Mouse (Mus musculus) hindbrain, embryonic 12.5 days (tissue): Measurements from ENCODE around the gene Psmf1. TPM values are rescaled to one million over a fixed set of nuclear protein-coding genes. Genes with fewer than 3 reads are reported as not detected.

Source experiments
- ATAC-seq: fragments of 200-750 bp; cut with Nextera tagmentation; 2 replicates; pipeline ENCODE4 v1.8.0; 2017; ENCODE audit warnings: moderate TSS enrichment; ENCODE audit not compliant: low FRiP score
- H3K27ac ChIP-seq: fragments of 300-500 bp; sonication (generic); 2 replicates; pipeline ENCODE4 v1.5.1; 2016; ENCODE audit warnings: mild to moderate bottlenecking
- H3K27me3 ChIP-seq: fragments of 300-500 bp; sonication (generic); 2 replicates; pipeline ENCODE4 v1.6.1; 2016; ENCODE audit warnings: mild to moderate bottlenecking
- H3K36me3 ChIP-seq: fragments of 300-500 bp; sonication (generic); 2 replicates; pipeline ENCODE4 v1.6.1; 2016; ENCODE audit warnings: mild to moderate bottlenecking
- H3K4me1 ChIP-seq: fragments of 300-500 bp; sonication (generic); 2 replicates; pipeline ENCODE4 v1.6.1; 2016
- H3K4me2 ChIP-seq: fragments of 300-500 bp; sonication (generic); replicated peaks from 2 replicates; pipeline ENCODE4 v1.6.1; 2016; ENCODE audit warnings: mild to moderate bottlenecking
- H3K4me3 ChIP-seq: fragments of 300-500 bp; sonication (generic); 2 replicates; pipeline ENCODE4 v1.5.1; 2016; ENCODE audit warnings: mild to moderate bottlenecking
- H3K9ac ChIP-seq: fragments of 300-500 bp; sonication (generic); 2 replicates; pipeline ENCODE4 v1.6.1; 2016; ENCODE audit warnings: mild to moderate bottlenecking, moderate library complexity
- H3K9me3 ChIP-seq: fragments of 300-500 bp; sonication (generic); replicated peaks from 2 replicates; pipeline ENCODE4 v1.6.1; 2016; ENCODE audit warnings: mild to moderate bottlenecking
- WGBS: fragments of 180-500 bp; shearing (Covaris S2); methylation state at CpG from one replicate; pipeline ENCODE4 v1.1.7; 2016; 5-methylcytosine and 5-hydroxymethylcytosine counted together
- polyA plus RNA-seq: library from polyadenylated mRNA; unstranded; fragments of >200 nt; fragmentation: Nextera tagmentation; extraction: Ambion mirVana; gene quantifications from 2 replicates; pipeline ENCODE4 v1.2.1, GENCODE M21; 2016

Gene Psmf1
- polyA plus RNA-seq = 45.2 and 47.9 TPM in 2 replicates

DNA sequence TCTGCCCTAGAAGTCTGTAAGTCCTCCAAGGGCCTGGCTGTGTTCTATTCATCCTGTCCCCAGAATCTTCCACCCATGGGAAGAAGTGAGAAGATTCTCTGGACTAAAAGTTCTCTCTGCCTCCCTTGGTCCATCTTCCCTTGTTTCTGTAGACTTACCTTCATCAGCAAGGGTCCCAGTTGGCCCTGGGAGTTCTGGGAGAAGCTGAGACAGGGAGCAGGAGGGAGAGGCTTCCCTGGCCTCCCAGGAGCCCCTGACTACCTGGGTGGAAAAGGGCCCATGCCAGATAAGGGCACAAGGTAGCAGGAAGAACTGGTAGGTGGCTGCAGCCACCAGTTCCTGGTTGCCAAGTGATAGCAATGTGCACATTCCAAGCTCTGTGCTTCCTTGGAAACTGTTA, at the start of gene Psmf1:
Psmf1 (minus strand) TSS at position 342 of the 400 bp plus-strand sequence.
- Histone ChIP-seq H3K27me3 (peaks cover 10% of the 10 kb centered on the region; the same call in 1 of the 2 replicates), H3K4me2 (no peak within 1 kb of the TSS), H3K9me3 (no peaks in the 10 kb centered on the region), H3K4me3 (no peak within 1 kb of the TSS), H3K4me1 (peaks cover 21% of the 10 kb centered on the region), H3K36me3 (no peaks in the 10 kb centered on the region), H3K9ac (no peak within 1 kb of the TSS), H3K27ac (no peak within 1 kb of the TSS)
- ATAC-seq = no peak

- Histone ChIP-seq H3K9me3 (no peaks in the 10 kb centered on the region), H3K4me2 (no peak overlapping the region), H3K27ac (no peak overlapping the region), H3K36me3 (no peaks in the 10 kb centered on the region), H3K9ac (no peak overlapping the region), H3K27me3 (no peaks in the 10 kb centered on the region), H3K4me3 (no peak overlapping the region), H3K4me1 (no peaks in the 10 kb centered on the region)
- ATAC-seq = no peak
- WGBS = 64% methylated on average over 5 of the region's 5 CpGs
Measured at GRCm38 (mm10) chr2:151791156-151791555, 47.2 kb upstream of the Psmf1 start.

GRCm38 (mm10) chr2:151790169-151790568, 46.2 kb upstream of the Psmf1 start:
- no peaks in the 10 kb centered on the region for H3K36me3 ChIP-seq
- no peaks in the 10 kb centered on the region for H3K27me3 ChIP-seq
- no peak overlapping the region for H3K27ac ChIP-seq
- H3K9ac ChIP-seq = no peak overlapping the region
- WGBS = 62% methylated on average over 7 of the region's 7 CpGs
- H3K4me3 ChIP-seq = no peak overlapping the region
- no peak for ATAC-seq
- H3K4me1 ChIP-seq = no peaks in the 10 kb centered on the region
- H3K9me3 ChIP-seq = no peaks in the 10 kb centered on the region
- no peak overlapping the region for H3K4me2 ChIP-seq

DNA sequence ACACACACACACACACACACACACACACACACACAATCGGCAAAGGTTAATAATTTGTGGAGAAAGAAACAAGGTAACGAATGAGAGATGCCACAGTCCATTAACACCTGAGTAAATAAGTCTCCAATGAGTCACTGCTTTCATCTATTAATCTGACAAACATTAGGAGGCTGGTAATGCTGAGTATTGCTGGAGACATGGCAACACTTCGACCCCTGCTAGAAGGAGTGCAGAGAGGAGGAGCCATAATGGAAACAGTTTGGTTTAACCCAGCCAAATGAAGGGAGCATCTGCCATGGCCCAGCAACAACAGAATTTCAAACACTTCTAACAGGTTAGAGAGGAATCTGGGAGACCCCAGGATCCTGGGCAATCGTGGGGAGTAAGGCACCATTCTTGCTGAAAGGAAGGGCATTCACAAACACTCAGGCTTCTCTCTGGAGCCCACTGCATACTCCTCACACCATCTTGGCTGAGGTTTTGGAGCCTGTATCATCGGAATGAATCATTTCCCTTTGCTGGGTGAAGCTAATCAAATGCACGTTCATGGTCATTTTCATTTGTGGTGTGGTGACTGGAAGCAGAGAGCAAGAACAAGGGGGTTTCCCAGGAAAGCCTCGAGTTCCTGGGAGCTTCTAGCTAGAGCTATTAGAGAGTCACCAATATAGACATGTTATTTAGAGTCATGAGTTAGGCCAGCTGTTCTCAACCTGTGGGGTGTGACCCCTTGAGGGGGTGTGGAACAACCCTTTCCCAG, 44.4 kb upstream of the Psmf1 start:
- 85% methylated on average over 7 of the region's 7 CpGs for WGBS
- no peak overlapping the region for H3K27ac ChIP-seq

GRCm38 (mm10) chr2:151783493-151783892, 39.5 kb upstream of the Psmf1 start:
- no peak overlapping the region for H3K27ac ChIP-seq
- ATAC-seq = no peak
- H3K4me3 ChIP-seq = no peak overlapping the region
- no peaks in the 10 kb centered on the region for H3K9me3 ChIP-seq
- no peaks in the 10 kb centered on the region for H3K36me3 ChIP-seq
- H3K9ac ChIP-seq = no peak overlapping the region
- 95% methylated on average over 2 of the region's 2 CpGs for WGBS
- no peak overlapping the region for H3K4me2 ChIP-seq
- no peaks in the 10 kb centered on the region for H3K27me3 ChIP-seq
- H3K4me1 ChIP-seq = no peaks in the 10 kb centered on the region

More for the DNA sequence above, 44.4 kb upstream of the Psmf1 start:
- Histone ChIP-seq H3K4me1 (no peaks in the 10 kb centered on the region), H3K9ac (no peak overlapping the region), H3K36me3 (no peaks in the 10 kb centered on the region), H3K4me3 (no peak overlapping the region), H3K27me3 (no peaks in the 10 kb centered on the region), H3K9me3 (no peaks in the 10 kb centered on the region), H3K4me2 (no peak overlapping the region)
- ATAC-seq = no peak

DNA sequence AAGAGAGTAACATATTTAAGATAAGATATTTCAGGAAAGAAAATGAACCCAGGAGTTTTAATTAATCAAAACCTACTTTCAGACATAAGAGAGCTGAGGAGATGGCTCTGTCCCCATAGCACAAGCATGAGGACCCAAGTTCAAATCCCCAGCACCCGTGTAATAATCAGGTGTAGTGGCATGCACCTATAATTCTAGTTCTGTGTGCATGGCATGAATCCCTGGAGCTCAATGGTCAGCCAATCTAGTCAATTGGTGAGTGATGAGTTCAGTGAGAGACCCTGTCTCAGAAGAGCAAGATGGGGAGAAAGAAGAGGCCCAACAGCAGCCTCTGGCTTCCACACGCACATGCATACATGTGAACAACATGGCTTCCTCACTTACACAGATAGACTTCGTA, 33.4 kb upstream of the Psmf1 start:
- Histone ChIP-seq H3K36me3 (no peaks in the 10 kb centered on the region), H3K4me3 (no peak overlapping the region), H3K4me1 (0 out of 2 replicates have a peak, but pooled peaks cover 7% of the 10 kb centered on the region), H3K27ac (no peak overlapping the region), H3K9ac (no peak overlapping the region), H3K27me3 (no peaks in the 10 kb centered on the region), H3K9me3 (no peaks in the 10 kb centered on the region), H3K4me2 (no peak overlapping the region)
- WGBS = 91% methylated on average over 3 of the region's 3 CpGs
- no peak for ATAC-seq

- Histone ChIP-seq H3K9ac (no peak overlapping the region), H3K4me3 (no peak overlapping the region), H3K36me3 (no peaks in the 10 kb centered on the region), H3K27me3 (no peaks in the 10 kb centered on the region), H3K4me1 (0 out of 2 replicates have a peak, but pooled peaks cover 7% of the 10 kb centered on the region), H3K27ac (no peak overlapping the region), H3K9me3 (no peaks in the 10 kb centered on the region), H3K4me2 (no peak overlapping the region)
- ATAC-seq = no peak
- WGBS = 90% methylated on average over 8 of the region's 8 CpGs
Measured at GRCm38 (mm10) chr2:151773476-151773875, 29.5 kb upstream of the Psmf1 start.

DNA sequence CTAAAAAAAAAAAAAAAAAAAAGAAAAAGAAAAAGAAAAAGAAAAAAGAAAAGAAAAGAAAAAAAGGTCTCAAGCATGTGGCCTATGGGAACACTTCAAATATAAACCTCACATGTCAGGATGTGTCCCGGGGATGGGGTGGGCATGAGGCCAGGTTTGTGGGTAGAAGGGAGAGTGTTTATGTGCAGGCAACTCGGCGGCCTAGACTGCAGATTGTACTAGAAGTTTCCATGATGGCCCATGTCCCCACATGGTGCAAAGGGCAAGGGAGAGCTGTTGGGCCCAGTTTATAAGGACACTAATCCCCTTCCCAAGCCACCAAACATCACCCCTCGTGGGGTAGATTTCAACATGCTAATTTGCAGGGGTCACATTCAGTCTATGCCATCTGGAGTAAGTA, 28.2 kb upstream of the Psmf1 start:
- Histone ChIP-seq H3K27me3 (no peaks in the 10 kb centered on the region), H3K4me1 (0 out of 2 replicates have a peak, but pooled peaks cover 7% of the 10 kb centered on the region), H3K36me3 (no peaks in the 10 kb centered on the region), H3K4me3 (no peak overlapping the region), H3K9me3 (no peaks in the 10 kb centered on the region), H3K9ac (no peak overlapping the region), H3K27ac (no peak overlapping the region), H3K4me2 (no peak overlapping the region)
- WGBS = 83% methylated on average over 4 of the region's 4 CpGs
- no peak for ATAC-seq

GRCm38 (mm10) chr2:151764557-151764956, 20.6 kb upstream of the Psmf1 start:
- WGBS = 97% methylated on average over 2 of the region's 2 CpGs
- Histone ChIP-seq H3K27ac (no peak overlapping the region), H3K9ac (no peak overlapping the region), H3K4me3 (no peak overlapping the region), H3K9me3 (no peaks in the 10 kb centered on the region), H3K4me2 (no peak overlapping the region), H3K4me1 (no peaks in the 10 kb centered on the region), H3K27me3 (no peaks in the 10 kb centered on the region), H3K36me3 (no peaks in the 10 kb centered on the region)
- ATAC-seq = no peak

- H3K4me3 ChIP-seq = no peak overlapping the region
- 42% methylated on average over 1 of the region's 1 CpGs for WGBS
Measured at GRCm38 (mm10) chr2:151758806-151759353, 14.9 kb upstream of the Psmf1 start.

GRCm38 (mm10) chr2:151757451-151757850, 13.5 kb upstream of the Psmf1 start:
- Histone ChIP-seq H3K4me1 (peaks cover 4% of the 10 kb centered on the region; the same call in 1 of the 2 replicates), H3K4me2 (no peak overlapping the region), H3K36me3 (no peaks in the 10 kb centered on the region), H3K9me3 (no peaks in the 10 kb centered on the region), H3K27ac (no peak overlapping the region), H3K9ac (no peak overlapping the region), H3K27me3 (no peaks in the 10 kb centered on the region), H3K4me3 (no peak overlapping the region)
- ATAC-seq = no peak
- WGBS = 74% methylated on average over 5 of the region's 5 CpGs

More at GRCm38 (mm10) chr2:151758806-151759353, 14.9 kb upstream of the Psmf1 start:
- no peak overlapping the region for H3K9ac ChIP-seq
- ATAC-seq = no peak
- H3K9me3 ChIP-seq = no peaks in the 10 kb centered on the region
- H3K4me2 ChIP-seq = no peak overlapping the region
- H3K27me3 ChIP-seq = no peaks in the 10 kb centered on the region
- H3K27ac ChIP-seq = no peak overlapping the region
- H3K4me1 ChIP-seq = peaks cover 4% of the 10 kb centered on the region; the same call in 1 of the 2 replicates
- H3K36me3 ChIP-seq = no peaks in the 10 kb centered on the region

DNA sequence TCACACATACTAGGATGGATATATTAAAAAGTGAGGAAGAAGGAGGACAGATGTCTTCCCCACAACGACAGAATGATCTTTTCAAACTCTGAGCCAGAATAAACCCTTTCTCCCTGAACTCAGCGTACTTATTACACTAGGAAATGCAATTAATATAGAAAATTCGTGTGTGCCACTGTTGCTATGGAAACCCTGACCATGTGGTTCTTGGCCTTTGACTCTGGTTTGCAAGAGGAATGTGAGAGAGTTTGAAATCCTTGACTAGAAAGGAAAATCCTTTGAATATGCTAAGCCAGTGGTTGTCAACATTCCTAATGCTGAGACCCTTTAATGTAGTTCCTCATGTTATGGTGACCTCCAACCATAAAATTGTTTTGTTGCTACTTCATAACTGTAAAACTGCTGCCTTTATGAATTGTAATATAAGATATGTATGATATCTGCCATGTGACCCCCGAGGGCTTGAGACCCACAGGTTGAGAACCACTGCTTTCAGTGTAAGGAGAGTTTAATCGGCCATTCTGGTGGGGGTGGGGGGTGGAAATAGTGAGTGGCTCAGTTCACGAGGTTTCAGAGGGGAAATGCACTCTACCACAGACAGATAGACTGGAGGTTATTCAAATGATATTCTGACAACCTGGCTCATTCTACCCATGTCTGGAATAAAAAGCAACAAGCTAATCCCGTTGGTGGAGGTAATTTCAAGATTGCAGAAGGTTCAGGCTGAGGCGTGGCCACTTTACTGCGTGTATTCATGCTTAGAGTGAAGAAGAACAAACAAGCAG, 12.5 kb upstream of the Psmf1 start:
- WGBS = 56% methylated on average over 9 of the region's 9 CpGs
- ATAC-seq = no peak
- peaks cover 4% of the 10 kb centered on the region; the same call in 1 of the 2 replicates for H3K4me1 ChIP-seq
- H3K4me3 ChIP-seq = no peak overlapping the region
- no peak overlapping the region for H3K27ac ChIP-seq
- no peaks in the 10 kb centered on the region for H3K36me3 ChIP-seq
- no peaks in the 10 kb centered on the region for H3K27me3 ChIP-seq
- H3K9me3 ChIP-seq = no peaks in the 10 kb centered on the region
- H3K9ac ChIP-seq = no peak overlapping the region
- H3K4me2 ChIP-seq = no peak overlapping the region
